Mouse (Mus musculus) lung, postnatal 0 days (tissue): Measurements from ENCODE around the gene Dnajb13. TPM values are rescaled to one million over a fixed set of nuclear protein-coding genes. Genes with fewer than 3 reads are reported as not detected.
A peak's percentile ranks its signal among the peaks of the same experiment; 100 is the strongest.

Experiments
- ATAC-seq: fragments of 200-750 bp; cut with Nextera tagmentation; 2 replicates; pipeline ENCODE4 v1.8.0; 2017; ENCODE audit warnings: moderate library complexity
- DNase-seq: peaks from one replicate; pipeline ENCODE4 v3.0.0-alpha.2; 2016; ENCODE audit warnings: low spot score
- H3K27ac ChIP-seq: fragments of 300-500 bp; sonication (generic); 2 replicates; pipeline ENCODE4 v1.5.1; 2014; ENCODE audit warnings: antibody characterized with exemption, mild to moderate bottlenecking, low read length, mixed read lengths
- H3K27me3 ChIP-seq: fragments of 300-500 bp; sonication (generic); replicated peaks from 2 replicates; pipeline ENCODE4 v1.6.1; 2014; ENCODE audit warnings: low read length, mixed read lengths; ENCODE audit not compliant: insufficient read depth
- H3K36me3 ChIP-seq: fragments of 300-500 bp; sonication (generic); 2 replicates; pipeline ENCODE4 v1.6.1; 2014; ENCODE audit warnings: low read length, mixed read lengths; ENCODE audit not compliant: insufficient read depth
- H3K4me1 ChIP-seq: fragments of 300-500 bp; sonication (generic); 2 replicates; pipeline ENCODE4 v1.6.1; 2014; ENCODE audit warnings: antibody characterized with exemption, low read depth, low read length, mixed read lengths; ENCODE audit not compliant: insufficient read depth
- H3K4me2 ChIP-seq: fragments of 300-500 bp; sonication (generic); replicated peaks from 2 replicates; pipeline ENCODE4 v1.6.1; 2014; ENCODE audit warnings: low read depth, mild to moderate bottlenecking, low read length, moderate library complexity, mixed read lengths
- H3K4me3 ChIP-seq: fragments of 300-500 bp; sonication (generic); 2 replicates; pipeline ENCODE4 v1.5.1; 2014; ENCODE audit warnings: low read depth, low read length
- H3K9ac ChIP-seq: fragments of 300-500 bp; sonication (generic); replicated peaks from 2 replicates; pipeline ENCODE4 v1.6.1; 2014; ENCODE audit warnings: low read depth, mild to moderate bottlenecking
- H3K9me3 ChIP-seq: fragments of 300-500 bp; sonication (generic); 2 replicates; pipeline ENCODE4 v1.6.1; 2016; ENCODE audit warnings: low read length, mixed read lengths
- CTCF ChIP-seq: IDR thresholded peaks from 2 replicates; pipeline ENCODE4 v1.5.1; 2016; ENCODE audit warnings: antibody characterized with exemption, mild to moderate bottlenecking
- EP300 ChIP-seq: IDR thresholded peaks from 2 replicates; pipeline ENCODE4 v1.6.1; 2016; ENCODE audit warnings: antibody characterized with exemption, mild to moderate bottlenecking, control low read depth
- WGBS: fragments of 180-500 bp; shearing (Covaris S2); extraction: QIAGEN DNeasy Blood & Tissue Kit; methylation state at CpG from one replicate; pipeline ENCODE4 v1.1.7; 2014; 5-methylcytosine and 5-hydroxymethylcytosine counted together
- polyA plus RNA-seq: library from polyadenylated mRNA; unstranded; fragments of >200 nt; fragmentation: Nextera tagmentation; extraction: Ambion mirVana; gene quantifications from 2 replicates; pipeline ENCODE4 v1.2.1, GENCODE M21; 2015

The Dnajb13 gene
- polyA plus RNA-seq, 1 experiment from 2014 or later = 13.7 TPM

DNA sequence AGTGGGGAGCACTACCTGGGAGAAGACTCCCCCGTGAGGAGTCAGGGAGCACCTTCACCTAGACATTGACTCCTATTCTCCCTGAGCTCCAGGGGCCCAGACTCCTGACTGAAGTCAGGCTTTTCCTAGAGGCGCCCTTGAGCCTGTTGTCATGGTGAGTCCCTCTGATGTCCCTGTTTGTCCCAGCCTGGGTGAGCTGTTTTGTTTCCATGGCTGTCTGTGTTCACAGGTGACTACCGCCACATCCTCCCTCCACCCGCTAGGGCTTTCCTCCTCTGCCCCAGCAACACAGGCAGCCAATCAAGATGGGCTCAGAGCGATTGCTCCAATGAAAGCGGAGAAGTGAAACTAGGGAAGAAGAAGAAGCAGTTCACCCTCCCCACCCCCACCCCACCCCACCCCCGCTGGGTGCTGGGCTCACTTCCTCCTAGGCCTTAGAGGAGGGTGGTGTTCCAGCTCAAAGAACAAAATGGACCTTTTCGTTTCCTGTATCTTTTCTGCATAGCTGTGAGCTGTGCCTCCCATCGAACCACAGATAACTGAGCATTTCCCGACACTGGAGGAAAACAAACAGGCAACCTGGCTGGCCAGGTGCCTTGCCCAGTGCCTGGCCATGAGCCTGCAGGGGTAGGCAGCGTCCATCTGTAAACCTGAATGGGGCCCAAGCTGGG, 19.0 kb downstream of the Dnajb13 start:
- 0 out of 2 replicates have a peak, but pooled peaks have one; percentile 18 for TF ChIP-seq EP300
- peak; percentile 20; the same call in 1 of the 2 replicates for TF ChIP-seq CTCF
- peak; percentile 81 for ATAC-seq
- peak; percentile 96 for DNase-seq
- peak overlapping the region; percentile 57 for H3K4me3 ChIP-seq
- H3K4me2 ChIP-seq = peak overlapping the region; percentile 83
- H3K27me3 ChIP-seq = no peaks in the 10 kb centered on the region
- WGBS = 36% methylated on average over 9 of the region's 11 CpGs
- peak overlapping the region; percentile 1; the same call in 1 of the 2 replicates for H3K9ac ChIP-seq
- H3K36me3 ChIP-seq = peaks cover 17% of the 10 kb centered on the region
- H3K27ac ChIP-seq = peak overlapping the region; percentile 87
- H3K9me3 ChIP-seq = no peaks in the 10 kb centered on the region
- peaks cover 5% of the 10 kb centered on the region; the same call in 1 of the 2 replicates for H3K4me1 ChIP-seq

DNA sequence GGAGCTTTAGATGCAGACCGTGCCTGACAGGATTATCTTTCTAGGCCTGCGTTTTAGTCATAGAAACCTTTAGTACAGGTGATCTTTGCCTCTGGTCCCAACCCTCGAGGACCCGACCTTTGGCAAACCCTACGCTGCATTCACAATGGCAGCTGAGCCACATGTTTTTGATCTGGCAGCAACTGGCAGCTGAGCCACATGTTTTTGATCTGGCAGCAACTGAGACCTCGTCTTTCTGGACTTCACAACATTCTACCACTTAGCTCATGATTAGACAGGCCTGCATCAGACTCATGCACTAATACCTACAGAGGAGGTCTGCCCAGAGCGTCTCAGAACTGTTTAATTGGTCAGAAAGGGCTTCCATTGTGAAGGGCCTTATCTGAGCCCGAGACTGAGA, 19.7 kb downstream of the Dnajb13 start:
- TF ChIP-seq EP300 (no peak), CTCF (no peak)
- peak overlapping the region; percentile 87 for H3K27ac ChIP-seq
- peaks cover 15% of the 10 kb centered on the region for H3K36me3 ChIP-seq
- ATAC-seq (no peak), DNase-seq (peak; percentile 26)
- 38% methylated on average over 8 of the region's 8 CpGs for WGBS
- no peaks in the 10 kb centered on the region for H3K27me3 ChIP-seq
- H3K4me2 ChIP-seq = peak overlapping the region; percentile 83
- peak overlapping the region; percentile 57 for H3K4me3 ChIP-seq
- H3K9me3 ChIP-seq = no peaks in the 10 kb centered on the region
- H3K9ac ChIP-seq = peak overlapping the region; percentile 1; the same call in 1 of the 2 replicates
- H3K4me1 ChIP-seq = peaks cover 5% of the 10 kb centered on the region; the same call in 1 of the 2 replicates

DNA sequence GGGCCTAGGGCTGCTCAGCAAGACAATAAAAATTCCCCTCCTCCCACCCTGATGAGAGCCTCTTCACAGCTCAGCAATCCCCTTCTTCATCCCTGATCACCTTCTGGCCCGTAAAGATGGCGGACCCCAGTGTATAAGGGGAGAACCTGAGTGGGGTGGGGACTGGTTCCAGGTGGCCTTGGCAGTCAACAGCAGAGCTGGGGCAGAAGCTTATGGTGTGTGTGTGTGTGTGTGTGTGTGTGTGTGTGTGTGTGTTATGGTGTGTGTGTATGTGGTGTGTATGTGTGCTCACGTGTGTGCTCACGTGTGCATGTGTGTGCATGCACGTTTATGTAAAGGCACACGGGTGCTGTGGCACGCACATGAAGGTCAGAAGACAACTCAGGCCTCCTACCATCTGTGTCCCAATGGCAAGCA, 20.3 kb downstream of the Dnajb13 start:
- DNase-seq (peak; percentile 24), ATAC-seq (no peak)
- peak overlapping the region; percentile 58 for H3K9ac ChIP-seq
- H3K4me3 ChIP-seq = peak overlapping the region; percentile 57
- TF ChIP-seq CTCF (no peak), EP300 (no peak)
- H3K4me2 ChIP-seq = peak overlapping the region; percentile 83
- WGBS = 72% methylated on average over 7 of the region's 7 CpGs
- no peaks in the 10 kb centered on the region for H3K27me3 ChIP-seq
- H3K36me3 ChIP-seq = peaks cover 9% of the 10 kb centered on the region
- 0 out of 2 replicates have a peak, but pooled peaks cover 5% of the 10 kb centered on the region for H3K4me1 ChIP-seq
- no peaks in the 10 kb centered on the region for H3K9me3 ChIP-seq
- H3K27ac ChIP-seq = peak overlapping the region; percentile 87

DNA sequence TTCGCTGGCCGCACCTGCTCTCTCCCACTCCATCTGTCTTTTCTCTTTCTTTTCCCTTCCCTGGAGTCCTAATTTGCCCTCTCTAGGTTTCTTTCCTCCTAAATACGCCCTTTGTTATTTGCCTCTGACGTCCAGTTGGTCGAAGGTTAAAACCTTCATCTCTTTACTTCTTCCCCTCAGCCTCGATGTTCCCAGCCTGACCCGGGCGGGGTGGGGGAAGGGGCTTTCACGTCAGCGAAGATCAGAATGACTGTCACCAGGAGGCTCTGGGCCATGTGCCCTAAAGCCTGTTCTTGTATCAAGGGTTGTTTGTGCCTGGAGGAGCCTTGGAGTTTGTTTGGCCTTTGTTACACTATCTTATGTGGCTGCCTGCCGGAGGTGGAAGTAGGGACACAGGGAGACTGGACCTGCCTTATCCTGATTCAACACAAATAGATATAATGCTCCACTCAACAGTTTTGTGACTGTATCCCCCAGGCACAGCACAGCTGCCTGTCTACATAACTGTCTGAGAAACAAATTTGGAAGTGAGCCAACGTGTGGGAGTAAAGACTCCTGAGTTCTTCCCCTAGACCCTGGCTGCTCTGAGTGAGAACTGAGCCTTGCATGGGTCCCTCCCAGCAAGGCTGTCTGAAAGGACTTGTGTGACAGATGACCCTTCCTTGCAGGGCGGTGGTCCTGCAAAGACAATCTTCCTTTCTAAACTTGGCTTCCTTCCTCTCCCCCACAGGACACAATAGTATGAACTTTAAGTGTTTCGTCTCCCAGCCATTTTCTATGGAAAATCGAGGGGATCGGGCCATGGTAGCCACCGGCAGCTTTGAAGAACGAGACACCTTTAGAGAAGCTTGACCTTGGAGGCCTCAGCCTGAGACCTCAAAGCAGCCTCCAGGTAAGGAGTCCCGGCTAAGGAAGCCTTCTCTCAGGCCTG, 21.0 kb downstream of the Dnajb13 start:
- H3K9me3 ChIP-seq = no peaks in the 10 kb centered on the region
- TF ChIP-seq EP300 (no peak), CTCF (no peak)
- DNase-seq (peak; percentile 83), ATAC-seq (peak; percentile 7)
- 17% methylated on average over 19 of the region's 19 CpGs for WGBS
- H3K4me3 ChIP-seq = peak overlapping the region; percentile 57
- H3K4me1 ChIP-seq = 0 out of 2 replicates have a peak, but pooled peaks cover 5% of the 10 kb centered on the region
- peak overlapping the region; percentile 83 for H3K4me2 ChIP-seq
- H3K27me3 ChIP-seq = no peaks in the 10 kb centered on the region
- peaks cover 4% of the 10 kb centered on the region; the same call in 1 of the 2 replicates for H3K36me3 ChIP-seq
- H3K27ac ChIP-seq = peak overlapping the region; percentile 86
- peak overlapping the region; percentile 58 for H3K9ac ChIP-seq

DNA sequence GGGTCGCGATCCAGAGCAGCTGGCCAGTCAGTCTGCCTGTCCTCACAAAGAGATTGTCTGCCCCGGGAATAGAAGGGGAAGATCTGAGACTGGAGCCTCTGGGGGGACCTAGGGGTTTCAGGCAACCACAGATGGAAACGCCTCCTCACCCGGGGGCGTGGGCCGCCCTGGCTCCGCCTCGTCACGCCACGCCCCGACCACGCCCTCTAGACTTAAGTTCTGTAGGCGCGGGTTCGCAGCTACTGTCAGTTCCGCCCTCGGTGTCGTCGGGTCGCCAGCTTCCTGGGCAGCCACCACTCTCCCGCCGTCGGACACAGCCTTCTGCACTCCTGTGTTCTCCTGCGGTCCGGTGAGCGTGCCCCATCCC, 21.7 kb downstream of the Dnajb13 start, which contains the start of gene Ucp2:
Gene Ucp2, plus strand, starts transcription at position 221 of the 367 bp plus-strand sequence.
- DNase-seq = peak; percentile 91
- Histone ChIP-seq H3K4me3 (peak within 1 kb of the TSS; percentile 57), H3K27ac (peak within 1 kb of the TSS; percentile 86), H3K9ac (peak within 1 kb of the TSS; percentile 58), H3K27me3 (no peaks in the 10 kb centered on the region), H3K4me2 (peak within 1 kb of the TSS; percentile 83), H3K4me1 (0 out of 2 replicates have a peak, but pooled peaks cover 5% of the 10 kb centered on the region), H3K9me3 (no peaks in the 10 kb centered on the region), H3K36me3 (peaks cover under 1% of the 10 kb centered on the region; the same call in 1 of the 2 replicates)
- WGBS = under 1% methylated on average over 27 of the region's 27 CpGs
- TF ChIP-seq CTCF (no peak), EP300 (peak; percentile 49; the same call in 1 of the 2 replicates)
- peak; percentile 76 for ATAC-seq
